Mouse (Mus musculus) small intestine, adult 2 months (tissue): Measurements from ENCODE around the gene Ankrd65.

Source experiments
- CTCF ChIP-seq: fragments of 200-500 bp; IDR thresholded peaks from 2 replicates; pipeline ENCODE4 v1.5.1; 2012; ENCODE audit warnings: low read depth, mild to moderate bottlenecking, control low read depth, inconsistent platforms, low read length, moderate library complexity, mixed read lengths; ENCODE audit not compliant: insufficient replicate concordance, insufficient read length; ENCODE audit errors: extremely low read depth
- POLR2A ChIP-seq: fragments of 200-500 bp; IDR thresholded peaks from 2 replicates; pipeline ENCODE4 v1.6.1; 2012; ENCODE audit warnings: low read depth, mild to moderate bottlenecking, control low read depth, inconsistent platforms, low read length, moderate library complexity

DNA sequence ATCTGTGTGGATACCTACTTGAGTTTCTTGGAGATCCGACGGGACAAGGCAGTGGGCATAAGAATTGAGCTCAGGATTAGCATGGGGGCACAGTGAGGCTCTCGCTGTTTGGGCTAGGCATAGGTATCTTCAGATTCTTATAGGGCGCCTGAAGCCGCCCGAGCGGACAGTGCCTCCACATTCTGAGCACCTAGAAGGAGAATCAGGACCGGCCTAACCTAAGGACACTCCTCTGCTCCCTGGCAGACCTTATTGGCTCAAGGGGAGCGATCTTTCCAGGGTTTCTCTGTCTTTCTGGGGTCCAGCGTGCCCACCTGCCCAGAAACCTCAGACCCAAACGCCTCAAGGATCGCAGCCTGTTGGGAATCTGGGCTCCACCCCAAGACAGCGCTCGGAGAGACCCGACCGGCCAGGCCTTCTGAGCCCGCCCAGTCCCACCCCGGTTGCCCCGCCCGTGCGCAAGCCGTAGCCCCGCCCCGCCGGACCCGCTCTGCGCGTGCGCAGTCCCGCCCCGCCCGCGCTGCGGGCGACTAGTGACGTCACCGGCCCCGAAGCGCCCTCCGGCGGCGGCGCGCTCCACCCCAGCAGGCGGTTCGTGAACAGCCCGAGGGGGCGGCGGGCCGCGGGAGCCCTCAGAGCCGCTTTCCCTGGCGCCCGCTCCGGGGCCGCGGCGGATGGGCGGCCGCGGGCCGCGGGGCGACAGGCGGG lies 56.8 kb downstream of the Ankrd65 start, which contains the start of gene Dvl1:
- TF ChIP-seq CTCF (0 out of 2 replicates have a peak, but pooled peaks have one; percentile 28), POLR2A (no peak)
